Mouse (Mus musculus): Measurements from ENCODE around the gene Gjc1. TPM values are rescaled to one million over a fixed set of nuclear protein-coding genes. Genes with fewer than 3 reads are reported as not detected.

Gjc1 gene
- polyA plus RNA-seq, 1 experiment = not detected

GRCm38 (mm10) chr11:102783443-102783842, 36.1 kb downstream of the Gjc1 start:
- no peak overlapping the region for H3K27ac ChIP-seq (ENCODE audit: insufficient read depth, low read depth, low read length)
- peaks cover 7% of the 10 kb centered on the region; the same call in 1 of the 2 replicates for H3K4me1 ChIP-seq (ENCODE audit: control insufficient read depth, insufficient read depth, low read length)
- TF ChIP-seq POLR2A (IDR thresholded peaks at IDR 0.05; ENCODE audit: borderline replicate concordance, low read depth, low read length) (no peak), CTCF (IDR thresholded peaks at IDR 0.05; ENCODE audit: low read depth, low read length) (no peak)
- H3K4me3 ChIP-seq (ENCODE audit: insufficient read depth, low read length) = no peak overlapping the region

DNA sequence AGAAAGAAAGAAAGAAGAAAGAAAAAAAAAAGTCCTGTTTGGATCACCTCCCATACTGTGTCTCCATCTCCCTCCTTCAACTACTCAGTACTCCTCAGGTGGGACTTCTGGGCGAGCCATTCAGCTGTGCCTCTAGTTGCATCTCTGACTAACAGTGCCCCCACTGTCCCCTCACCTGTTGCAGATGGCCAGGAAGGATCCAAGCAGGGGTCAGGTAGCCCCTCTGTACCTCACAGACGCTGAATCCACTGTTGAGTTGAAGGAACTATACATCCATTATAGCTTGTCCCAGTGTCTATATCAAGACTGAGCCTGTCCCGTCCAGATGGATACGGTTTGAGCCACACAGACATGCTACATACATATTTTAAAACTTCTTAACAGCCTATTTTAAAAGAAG, 38.0 kb downstream of the Gjc1 start:
- Histone ChIP-seq H3K4me3 (ENCODE audit: insufficient read depth, low read length) (no peak overlapping the region), H3K4me1 (ENCODE audit: control insufficient read depth, insufficient read depth, low read length) (peaks cover 7% of the 10 kb centered on the region; the same call in 1 of the 2 replicates), H3K27ac (ENCODE audit: insufficient read depth, low read depth, low read length) (no peak overlapping the region)
- TF ChIP-seq POLR2A (IDR thresholded peaks at IDR 0.05; ENCODE audit: borderline replicate concordance, low read depth, low read length) = no peak
- no peak for TF ChIP-seq CTCF (IDR thresholded peaks at IDR 0.05; ENCODE audit: low read depth, low read length)

DNA sequence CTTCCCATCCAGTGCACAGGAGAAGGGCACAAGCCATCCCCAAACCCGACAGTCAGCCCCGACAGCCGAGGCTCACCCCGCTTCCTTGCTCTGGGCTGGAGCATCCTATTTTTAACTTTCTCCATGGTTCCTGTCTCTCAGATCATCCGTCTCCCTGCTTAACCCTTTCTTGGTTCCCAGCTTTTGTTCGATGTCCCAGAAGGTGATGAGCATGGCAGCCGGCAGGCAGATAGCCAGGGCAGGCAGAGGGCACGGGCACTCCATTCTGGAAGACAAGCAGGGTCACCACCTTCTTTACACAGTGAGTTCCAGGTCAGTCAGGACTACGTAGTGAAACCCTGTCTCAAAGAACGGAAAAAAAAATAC, 38.5 kb downstream of the Gjc1 start:
- Histone ChIP-seq H3K4me1 (ENCODE audit: control insufficient read depth, insufficient read depth, low read length) (peaks cover 7% of the 10 kb centered on the region; the same call in 1 of the 2 replicates), H3K27ac (ENCODE audit: insufficient read depth, low read depth, low read length) (no peak overlapping the region), H3K4me3 (ENCODE audit: insufficient read depth, low read length) (no peak overlapping the region)
- TF ChIP-seq CTCF (IDR thresholded peaks at IDR 0.05; ENCODE audit: low read depth, low read length) (no peak), POLR2A (IDR thresholded peaks at IDR 0.05; ENCODE audit: borderline replicate concordance, low read depth, low read length) (no peak)

DNA sequence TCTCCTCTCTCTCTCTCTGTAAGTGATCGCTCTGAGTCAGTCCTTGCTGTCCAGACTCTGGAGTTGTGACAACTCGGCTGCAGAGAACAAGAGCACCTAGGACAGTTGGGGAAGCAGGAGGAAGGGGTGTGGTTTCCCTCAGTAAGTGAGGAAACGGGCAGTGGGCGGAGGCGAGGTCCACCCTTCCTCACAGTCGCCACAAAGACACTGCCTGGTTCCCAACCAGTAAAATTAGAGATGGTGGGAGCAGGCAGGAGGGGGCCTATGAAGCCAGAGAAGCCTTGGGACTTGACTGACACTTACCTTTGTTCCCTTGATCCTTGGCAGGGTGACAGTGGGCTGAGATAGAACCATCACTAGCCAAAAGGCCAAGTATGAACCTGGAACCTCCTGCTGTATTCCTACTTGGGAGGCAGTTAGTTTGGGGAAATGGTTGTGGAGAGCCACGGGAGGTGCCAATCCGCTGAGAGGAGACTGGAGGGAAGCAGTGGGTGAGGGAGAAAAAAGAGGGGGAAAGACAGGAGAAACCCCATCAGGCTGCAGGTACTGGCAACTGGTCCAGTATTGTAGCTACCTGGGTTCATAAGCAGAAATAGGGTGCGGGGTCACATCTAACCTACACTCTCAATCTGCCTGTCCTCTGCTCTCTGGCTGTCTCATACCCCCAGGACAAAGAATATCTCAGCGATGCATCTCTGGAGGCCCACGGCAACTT, 39.1 kb downstream of the Gjc1 start:
- no peak overlapping the region for H3K4me3 ChIP-seq (ENCODE audit: insufficient read depth, low read length)
- TF ChIP-seq POLR2A (IDR thresholded peaks at IDR 0.05; ENCODE audit: borderline replicate concordance, low read depth, low read length) = no peak
- TF ChIP-seq CTCF (IDR thresholded peaks at IDR 0.05; ENCODE audit: low read depth, low read length) = no peak
- no peak overlapping the region for H3K27ac ChIP-seq (ENCODE audit: insufficient read depth, low read depth, low read length)
- H3K4me1 ChIP-seq (ENCODE audit: control insufficient read depth, insufficient read depth, low read length) = peaks cover 7% of the 10 kb centered on the region; the same call in 1 of the 2 replicates

- Histone ChIP-seq H3K27ac (ENCODE audit: insufficient read depth, low read depth, low read length) (no peak overlapping the region), H3K4me1 (ENCODE audit: control insufficient read depth, insufficient read depth, low read length) (peaks cover 7% of the 10 kb centered on the region; the same call in 1 of the 2 replicates), H3K4me3 (ENCODE audit: insufficient read depth, low read length) (no peak overlapping the region)
- TF ChIP-seq CTCF (IDR thresholded peaks at IDR 0.05; ENCODE audit: low read depth, low read length) (no peak), POLR2A (IDR thresholded peaks at IDR 0.05; ENCODE audit: borderline replicate concordance, low read depth, low read length) (no peak)
Observed at GRCm38 (mm10) chr11:102779824-102780223, 39.7 kb downstream of the Gjc1 start.

GRCm38 (mm10) chr11:102779081-102779638, 40.3 kb downstream of the Gjc1 start:
- Histone ChIP-seq H3K4me3 (ENCODE audit: insufficient read depth, low read length) (no peak overlapping the region), H3K27ac (ENCODE audit: insufficient read depth, low read depth, low read length) (no peak overlapping the region), H3K4me1 (ENCODE audit: control insufficient read depth, insufficient read depth, low read length) (peaks cover 7% of the 10 kb centered on the region; the same call in 1 of the 2 replicates)
- TF ChIP-seq POLR2A (IDR thresholded peaks at IDR 0.05; ENCODE audit: borderline replicate concordance, low read depth, low read length) = no peak
- no peak for TF ChIP-seq CTCF (IDR thresholded peaks at IDR 0.05; ENCODE audit: low read depth, low read length)

GRCm38 (mm10) chr11:102778597-102778996, 40.9 kb downstream of the Gjc1 start:
- no peak overlapping the region for H3K4me3 ChIP-seq (ENCODE audit: insufficient read depth, low read length)
- TF ChIP-seq CTCF (IDR thresholded peaks at IDR 0.05; ENCODE audit: low read depth, low read length) (no peak), POLR2A (IDR thresholded peaks at IDR 0.05; ENCODE audit: borderline replicate concordance, low read depth, low read length) (no peak)
- H3K27ac ChIP-seq (ENCODE audit: insufficient read depth, low read depth, low read length) = no peak overlapping the region
- H3K4me1 ChIP-seq (ENCODE audit: control insufficient read depth, insufficient read depth, low read length) = peaks cover 7% of the 10 kb centered on the region; the same call in 1 of the 2 replicates

DNA sequence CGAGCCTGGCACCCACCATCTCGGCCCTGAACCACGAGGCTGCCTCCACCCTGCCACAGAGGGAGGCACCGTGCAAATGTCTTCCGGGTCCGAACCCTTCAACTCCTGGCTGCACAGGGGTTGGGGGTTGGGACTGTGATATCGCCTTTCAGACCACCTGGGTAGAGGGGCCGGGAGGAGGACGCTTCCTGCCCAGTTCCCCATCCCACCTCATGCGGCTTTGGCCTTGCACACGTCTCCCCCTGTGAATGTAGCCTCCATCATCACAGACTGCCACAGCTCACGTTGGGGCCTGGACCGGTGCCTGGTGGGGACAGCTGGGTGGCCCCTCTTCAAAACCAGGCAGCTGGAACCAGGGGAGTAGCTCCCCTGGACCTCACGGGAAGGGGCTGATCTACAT, 41.3 kb downstream of the Gjc1 start:
- Histone ChIP-seq H3K4me3 (ENCODE audit: insufficient read depth, low read length) (no peak overlapping the region), H3K4me1 (ENCODE audit: control insufficient read depth, insufficient read depth, low read length) (peaks cover 7% of the 10 kb centered on the region; the same call in 1 of the 2 replicates), H3K27ac (ENCODE audit: insufficient read depth, low read depth, low read length) (no peak overlapping the region)
- TF ChIP-seq POLR2A (IDR thresholded peaks at IDR 0.05; ENCODE audit: borderline replicate concordance, low read depth, low read length) (no peak), CTCF (IDR thresholded peaks at IDR 0.05; ENCODE audit: low read depth, low read length) (no peak)

GRCm38 (mm10) chr11:102777598-102777997, 41.9 kb downstream of the Gjc1 start:
- Histone ChIP-seq H3K4me3 (ENCODE audit: insufficient read depth, low read length) (no peak overlapping the region), H3K27ac (ENCODE audit: insufficient read depth, low read depth, low read length) (no peak overlapping the region), H3K4me1 (ENCODE audit: control insufficient read depth, insufficient read depth, low read length) (peaks cover 7% of the 10 kb centered on the region; the same call in 1 of the 2 replicates)
- TF ChIP-seq POLR2A (IDR thresholded peaks at IDR 0.05; ENCODE audit: borderline replicate concordance, low read depth, low read length) = no peak

DNA sequence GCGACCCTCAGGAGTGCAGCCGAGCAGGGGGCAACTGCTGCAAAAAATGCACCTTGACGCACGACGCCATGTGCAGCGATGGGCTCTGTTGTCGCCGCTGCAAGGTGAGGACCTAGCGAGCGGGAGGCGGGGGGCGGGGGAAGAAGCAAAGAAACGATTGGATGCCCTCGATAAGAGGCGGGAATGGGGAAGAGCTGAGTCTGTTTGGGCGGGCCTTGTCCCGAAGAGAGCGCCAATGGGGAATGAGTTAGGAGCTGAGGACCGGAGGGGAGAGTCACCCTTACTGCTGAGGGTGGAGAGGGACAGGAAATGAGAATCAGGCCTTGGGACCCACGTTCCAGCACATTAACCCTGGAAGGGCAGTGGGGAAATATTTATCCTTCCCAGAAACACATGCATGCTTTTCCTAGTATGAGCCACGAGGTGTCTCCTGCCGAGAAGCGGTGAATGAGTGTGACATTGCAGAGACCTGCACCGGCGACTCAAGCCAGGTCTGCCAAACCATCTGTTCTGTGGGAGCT, 44.8 kb downstream of the Gjc1 start:
- H3K27ac ChIP-seq (ENCODE audit: insufficient read depth, low read depth, low read length) = no peak overlapping the region
- peak overlapping the region; percentile 52 for H3K4me3 ChIP-seq (ENCODE audit: insufficient read depth, low read length)
- TF ChIP-seq POLR2A (IDR thresholded peaks at IDR 0.05; ENCODE audit: borderline replicate concordance, low read depth, low read length) = no peak
- TF ChIP-seq CTCF (IDR thresholded peaks at IDR 0.05; ENCODE audit: low read depth, low read length) = peak; percentile 13; the same call in 1 of the 2 replicates
- H3K4me1 ChIP-seq (ENCODE audit: control insufficient read depth, insufficient read depth, low read length) = peaks cover 1% of the 10 kb centered on the region; the same call in 1 of the 2 replicates

Measured in bone marrow macrophage, adult 2 months (primary cell).